Mouse (Mus musculus) ovary, postnatal 36 days (tissue): Measurements from ENCODE around the gene Cyyr1.

ENCODE experiments used
- DNase-seq: peaks from one replicate; pipeline ENCODE4 v3.0.0; 2022; ENCODE audit warnings: low spot score, mixed read lengths

The Cyyr1 gene

DNA sequence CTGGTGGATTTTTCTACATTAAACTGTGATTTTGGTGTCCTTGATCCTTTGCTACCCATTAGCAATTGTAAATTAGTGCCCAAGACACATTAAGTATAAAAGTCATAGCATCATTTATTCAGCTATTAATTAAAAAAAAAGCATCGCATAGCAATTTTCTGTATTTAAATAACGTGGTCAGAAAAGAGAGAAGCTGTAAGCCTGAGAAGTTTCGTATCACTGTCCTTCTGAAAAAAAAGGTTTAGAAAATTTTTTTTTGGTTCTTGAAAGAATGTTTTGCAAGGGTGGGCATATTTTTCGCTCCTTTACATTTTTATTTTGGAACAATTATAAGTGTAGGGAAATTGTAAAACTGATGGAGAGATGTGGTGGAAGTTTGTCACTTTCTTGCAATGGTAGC is 83.1 kb downstream of the Cyyr1 start:
- DNase-seq = no peak

DNA sequence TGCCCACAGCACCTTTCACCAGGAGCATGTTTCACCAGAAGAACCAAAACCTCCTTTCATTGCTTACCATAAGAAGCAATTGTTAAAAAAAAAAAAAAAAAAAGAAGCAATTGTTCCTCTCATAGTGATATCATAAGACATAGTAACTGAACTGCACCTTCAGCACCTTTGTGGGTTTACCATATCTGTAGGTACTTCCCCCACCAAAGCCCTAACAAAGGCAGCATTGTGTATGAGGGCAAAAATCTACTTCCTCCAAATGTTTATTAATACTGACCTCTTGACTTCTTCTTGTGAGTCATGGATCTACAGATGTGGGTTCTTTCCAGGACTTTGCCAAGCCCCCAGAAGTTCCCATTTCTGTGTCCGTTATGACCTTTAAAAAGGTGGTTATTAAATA is 98.2 kb downstream of the Cyyr1 start:
- no peak for DNase-seq

DNA sequence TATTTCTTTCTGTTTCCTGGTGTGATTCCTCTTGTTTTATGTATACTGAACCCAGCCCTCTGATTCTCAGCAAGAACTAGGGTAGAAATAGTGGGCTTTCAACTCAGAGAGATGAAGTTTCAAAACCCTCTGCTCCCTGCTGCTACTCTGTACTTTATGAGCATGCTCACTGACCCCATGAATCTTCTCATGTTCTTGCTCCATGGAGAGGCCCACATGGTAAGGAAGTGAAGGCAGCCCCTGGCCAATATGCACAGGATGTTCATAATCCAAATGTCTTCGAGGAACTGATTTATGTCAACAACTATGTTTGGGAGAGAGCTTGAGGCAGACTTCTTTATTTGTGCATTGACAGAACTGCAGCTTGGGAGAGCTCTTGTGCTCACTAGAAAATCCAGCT is 106.9 kb downstream of the Cyyr1 start:
- no peak for DNase-seq

DNA sequence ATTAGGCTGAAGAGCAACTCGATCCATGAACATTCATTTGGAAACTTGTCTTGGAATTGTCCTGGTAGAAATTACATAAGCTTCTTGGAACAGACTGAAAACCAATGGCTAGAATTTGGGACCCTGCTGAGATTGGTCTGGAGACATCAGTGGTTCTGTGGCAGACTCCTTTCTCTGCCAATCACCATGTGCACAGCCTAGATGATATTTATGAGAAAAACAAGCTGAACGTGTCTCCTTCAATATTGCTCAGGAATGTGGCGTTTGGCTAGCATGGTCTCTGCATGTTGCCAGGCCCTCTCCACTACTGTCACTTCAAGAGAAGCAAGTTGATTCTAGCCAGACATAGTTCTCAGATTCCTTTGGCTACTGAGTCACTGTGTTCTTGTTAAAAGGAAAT is 107.4 kb downstream of the Cyyr1 start:
- DNase-seq = no peak

DNA sequence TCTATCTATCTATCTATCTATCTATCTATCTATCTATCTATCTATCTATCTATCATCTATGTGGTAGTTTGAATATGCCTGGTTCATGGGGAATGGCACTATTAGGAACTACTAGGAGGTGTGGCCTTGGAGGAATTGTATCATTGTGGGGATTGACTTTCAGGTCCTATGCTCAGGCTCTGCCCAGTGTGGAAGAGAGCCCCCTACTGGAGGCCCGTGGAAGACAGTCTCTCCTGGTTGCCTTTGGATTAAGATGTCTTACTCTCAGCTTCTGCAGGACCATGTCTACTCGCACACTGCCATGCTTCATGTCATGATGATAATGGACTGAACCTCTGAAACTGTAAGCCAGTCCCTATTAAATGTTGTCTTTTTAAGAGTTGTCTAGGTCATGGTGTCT is 117.8 kb downstream of the Cyyr1 start:
- peak; percentile 46 for DNase-seq

DNA sequence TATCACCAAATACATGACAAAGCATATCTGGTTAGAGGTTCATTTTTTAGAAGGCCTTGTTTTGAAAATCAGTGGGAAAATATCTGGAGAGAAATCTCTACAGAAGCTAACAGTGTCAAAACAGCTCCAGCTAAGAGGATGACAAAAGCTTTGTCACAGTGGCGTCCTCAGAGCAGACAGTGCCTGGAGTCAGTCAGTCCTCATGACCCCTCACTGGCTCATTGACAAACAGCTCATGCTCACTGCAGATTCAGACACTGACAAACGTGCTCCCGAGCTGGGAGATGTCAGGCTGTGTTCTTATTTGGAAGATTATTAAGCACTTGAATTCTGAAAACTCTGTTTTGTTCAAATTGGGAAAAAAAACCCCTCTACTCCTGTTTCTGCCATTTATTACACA is 124.0 kb downstream of the Cyyr1 start:
- no peak for DNase-seq

DNA sequence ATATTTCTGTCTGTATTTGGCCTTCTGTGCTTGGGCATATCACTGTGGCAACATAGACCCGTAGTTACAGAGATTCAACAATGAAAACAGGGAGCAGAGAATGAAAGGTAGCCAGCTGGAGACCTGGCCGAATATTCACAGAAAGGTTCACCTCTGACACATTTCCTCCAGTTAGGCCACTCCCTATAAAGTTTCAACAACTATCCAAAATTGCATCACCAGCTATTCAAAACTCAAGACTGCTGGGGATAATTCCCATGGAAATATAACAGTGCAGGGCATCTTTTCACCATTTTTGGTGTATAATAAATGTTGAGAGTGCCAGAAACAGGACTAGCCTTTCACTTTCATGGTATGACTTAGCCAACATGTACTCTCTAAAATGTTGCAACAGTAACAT is 130.3 kb downstream of the Cyyr1 start:
- DNase-seq = no peak

DNA sequence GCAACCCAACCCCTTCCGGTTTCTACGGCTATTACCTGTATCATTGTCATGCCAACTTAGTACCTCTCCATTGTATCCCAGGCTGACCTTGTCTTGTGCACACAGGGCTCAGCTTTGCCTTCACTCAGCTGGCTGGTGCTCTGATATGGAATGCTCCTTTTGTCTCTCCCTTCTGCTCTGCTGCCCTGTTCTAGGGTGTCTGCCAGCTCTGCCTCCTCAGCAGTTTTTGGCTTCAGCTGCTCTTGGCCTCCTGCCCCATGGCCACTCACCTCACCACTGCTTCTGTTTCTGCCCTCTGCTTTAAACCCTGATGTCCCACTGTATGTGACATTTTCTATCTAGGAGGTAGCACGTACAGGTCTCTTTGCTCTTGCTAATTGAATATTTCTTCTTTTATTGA is 137.8 kb downstream of the Cyyr1 start:
- DNase-seq = peak; percentile 61

DNA sequence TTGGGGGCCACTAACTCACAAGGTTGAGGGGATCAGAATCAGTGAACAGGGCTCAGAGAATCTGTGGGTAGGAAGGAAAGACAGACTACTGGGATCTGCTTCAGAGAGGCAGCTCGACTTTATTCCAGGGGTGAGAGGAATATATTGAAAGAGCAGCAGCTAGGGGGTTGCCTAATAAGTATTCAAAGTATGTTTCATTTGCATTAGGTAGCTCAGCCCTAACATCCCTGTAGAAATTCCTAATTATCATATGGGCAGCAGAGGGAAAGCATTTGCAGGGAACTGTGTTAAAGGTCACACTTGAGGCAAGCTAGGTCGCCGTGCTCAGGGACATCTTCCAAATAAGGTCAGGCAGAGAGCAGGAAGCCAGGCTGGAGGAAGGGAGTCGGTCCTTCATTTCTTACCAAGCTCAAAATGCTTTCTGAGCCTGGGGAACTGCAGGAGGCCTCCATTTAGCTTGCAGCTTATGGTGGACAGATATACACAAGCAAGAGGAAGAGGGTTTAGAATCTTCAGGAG is 159.7 kb downstream of the Cyyr1 start:
- DNase-seq = peak; percentile 17

DNA sequence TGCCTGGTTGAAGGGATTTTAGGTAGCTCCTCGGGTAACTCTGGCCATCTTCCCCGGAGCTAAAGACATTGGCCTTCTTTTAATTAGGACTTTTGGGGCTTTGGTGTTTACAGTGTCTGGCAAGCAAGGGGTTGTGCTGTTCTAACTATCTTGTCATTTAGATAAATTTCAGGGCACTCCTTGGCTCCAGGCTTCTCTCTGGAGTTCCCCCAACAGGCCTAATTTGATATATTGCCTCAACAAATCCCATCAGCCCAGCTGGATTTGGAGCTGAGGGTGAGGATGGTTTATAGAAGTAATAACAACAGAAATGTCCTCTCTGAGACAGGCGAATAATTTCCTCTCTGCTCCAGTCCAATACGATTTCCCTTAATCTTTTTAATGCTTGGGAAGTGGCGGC is 166.4 kb downstream of the Cyyr1 start:
- no peak for DNase-seq
